Mouse (Mus musculus) kidney, embryonic 14.5 days (tissue): ENCODE data around the gene Dnaic1. TPM values are rescaled to one million over a fixed set of nuclear protein-coding genes. Genes with fewer than 3 reads are reported as not detected.
"Not testable (repeated sequence)": the region's sequence is repeated elsewhere in the genome, so short reads cannot be mapped to it uniquely, and the experiment has no call there.

Experiments used
- ATAC-seq: fragments of 200-750 bp; cut with Nextera tagmentation; 2 replicates; pipeline ENCODE4 v1.8.0; 2017; ENCODE audit warnings: moderate number of reproducible peaks, mild to moderate bottlenecking, moderate TSS enrichment, moderate library complexity; ENCODE audit not compliant: low FRiP score, low TSS enrichment
- H3K27ac ChIP-seq: fragments of 300-500 bp; sonication (generic); 2 replicates; pipeline ENCODE4 v1.5.1; 2014; ENCODE audit warnings: low read depth, mild to moderate bottlenecking, low read length, moderate library complexity, mixed read lengths
- H3K27me3 ChIP-seq: fragments of 300-500 bp; sonication (generic); 2 replicates; pipeline ENCODE4 v1.6.1; 2014; ENCODE audit warnings: mild to moderate bottlenecking, low read length; ENCODE audit not compliant: control insufficient read depth, insufficient read depth
- H3K36me3 ChIP-seq: fragments of 300-500 bp; sonication (generic); 2 replicates; pipeline ENCODE4 v1.6.1; 2014; ENCODE audit warnings: low read length, mixed read lengths; ENCODE audit not compliant: control insufficient read depth, insufficient read depth
- H3K4me1 ChIP-seq: fragments of 300-500 bp; sonication (generic); 2 replicates; pipeline ENCODE4 v1.6.1; 2014; ENCODE audit warnings: low read length, mixed read lengths; ENCODE audit not compliant: control insufficient read depth, insufficient read depth
- H3K4me2 ChIP-seq: fragments of 300-500 bp; sonication (generic); replicated peaks from 2 replicates; pipeline ENCODE4 v1.6.1; 2014; ENCODE audit warnings: low read depth, mild to moderate bottlenecking, low read length
- H3K4me3 ChIP-seq: fragments of 300-500 bp; sonication (generic); 2 replicates; pipeline ENCODE4 v1.5.1; 2014; ENCODE audit warnings: mild to moderate bottlenecking, low read length
- H3K9ac ChIP-seq: fragments of 300-500 bp; sonication (generic); 2 replicates; pipeline ENCODE4 v1.6.1; 2014; ENCODE audit warnings: low read depth, mild to moderate bottlenecking, low read length, moderate library complexity
- H3K9me3 ChIP-seq: fragments of 300-500 bp; sonication (generic); 2 replicates; pipeline ENCODE4 v1.6.1; 2016; ENCODE audit warnings: low read length; ENCODE audit not compliant: control insufficient read depth
- WGBS: fragments of 180-500 bp; shearing (Covaris S2); extraction: QIAGEN DNeasy Blood & Tissue Kit; methylation state at CpG from one replicate; pipeline ENCODE4 v1.1.7; 2014; 5-methylcytosine and 5-hydroxymethylcytosine counted together
- polyA plus RNA-seq: library from polyadenylated mRNA; unstranded; fragments of >200 nt; fragmentation: Nextera tagmentation; extraction: Ambion mirVana; gene quantifications from 2 replicates; pipeline ENCODE4 v1.2.1, GENCODE M21; 2014

The Dnaic1 gene
- polyA plus RNA-seq, 1 experiment from 2014 or later: 2.2 TPM

DNA sequence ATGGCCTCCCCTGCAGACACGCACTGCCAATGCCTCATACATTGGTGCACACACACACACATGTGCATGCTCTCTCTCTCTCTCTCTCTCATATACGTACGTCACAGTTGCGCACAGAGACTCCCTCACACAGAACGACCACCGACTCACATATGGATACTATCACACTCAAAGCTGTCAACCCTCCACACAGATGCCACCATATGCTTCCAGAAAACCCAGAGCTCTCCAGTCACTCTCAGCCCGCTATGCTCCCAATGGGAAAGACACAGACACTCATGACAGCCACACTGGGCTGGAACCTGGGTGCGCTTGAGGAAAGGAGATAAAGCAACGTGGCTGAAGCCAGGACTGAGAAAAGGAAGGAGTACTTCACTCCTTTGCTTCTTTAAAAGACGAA is 112.4 kb downstream of the Dnaic1 start:
- Histone ChIP-seq H3K27ac (peak overlapping the region; percentile 75; the same call in 1 of the 2 replicates), H3K9ac (no peak overlapping the region), H3K4me2 (no peak overlapping the region), H3K4me1 (peaks cover 44% of the 10 kb centered on the region), H3K36me3 (no peaks in the 10 kb centered on the region), H3K9me3 (no peaks in the 10 kb centered on the region), H3K4me3 (no peak overlapping the region), H3K27me3 (no peaks in the 10 kb centered on the region)
- WGBS: 65% methylated on average over 10 of the region's 10 CpGs
- no peak for ATAC-seq

DNA sequence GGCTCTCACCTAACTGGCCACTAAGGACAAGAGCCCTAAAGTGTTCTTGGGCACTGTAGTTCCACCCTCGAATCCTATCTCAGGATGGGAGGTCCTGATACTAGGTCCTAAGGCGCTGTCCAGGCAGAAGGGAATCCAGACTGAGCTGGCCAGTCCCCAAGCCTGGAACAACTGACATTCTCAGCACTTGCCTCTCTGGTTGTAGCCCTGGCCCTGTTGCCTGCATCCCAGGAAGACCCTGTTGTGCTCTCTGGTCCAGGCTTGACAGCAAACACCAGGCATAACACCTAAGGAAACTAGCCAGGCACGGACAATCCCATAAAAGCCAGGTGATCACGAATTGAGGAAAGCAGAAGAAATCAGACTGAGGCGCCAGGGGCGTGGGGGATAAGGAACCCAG is 113.2 kb downstream of the Dnaic1 start:
- peak overlapping the region; percentile 7; the same call in 1 of the 2 replicates for H3K9ac ChIP-seq
- WGBS: 20% methylated on average over 6 of the region's 6 CpGs
- no peak overlapping the region for H3K4me2 ChIP-seq
- H3K27ac ChIP-seq: peak overlapping the region; percentile 75; the same call in 1 of the 2 replicates
- no peaks in the 10 kb centered on the region for H3K36me3 ChIP-seq
- no peaks in the 10 kb centered on the region for H3K9me3 ChIP-seq
- H3K4me3 ChIP-seq: no peak overlapping the region
- peaks cover 36% of the 10 kb centered on the region for H3K4me1 ChIP-seq
- ATAC-seq: no peak
- H3K27me3 ChIP-seq: no peaks in the 10 kb centered on the region

DNA sequence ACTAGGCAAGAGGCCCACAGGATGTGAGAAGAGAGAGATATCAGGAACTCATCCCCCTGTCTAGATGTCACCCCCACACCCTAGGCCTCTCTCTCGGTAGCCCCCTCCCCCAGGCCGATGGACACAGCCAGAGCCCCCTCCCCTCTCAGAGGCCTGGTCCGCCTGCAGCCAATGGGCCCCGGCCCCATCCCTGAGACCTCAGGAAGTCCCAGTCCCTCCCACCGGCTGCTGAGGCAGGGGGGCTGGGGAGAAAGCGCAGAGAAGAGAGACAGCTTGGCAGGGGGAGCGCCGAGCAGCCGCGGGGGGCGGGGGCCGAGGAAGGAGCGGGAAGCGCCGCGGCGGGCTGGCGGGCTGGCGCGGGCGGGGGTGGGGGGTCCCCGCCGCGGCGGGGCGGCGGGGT is 113.7 kb downstream of the Dnaic1 start:
- H3K9ac ChIP-seq, H3K36me3 ChIP-seq, H3K9me3 ChIP-seq, H3K27ac ChIP-seq, H3K4me3 ChIP-seq, H3K27me3 ChIP-seq, H3K4me2 ChIP-seq: not testable (repeated sequence)
- peak; percentile 56 for ATAC-seq
- 6% methylated on average over 5 of the region's 27 CpGs for WGBS
- H3K4me1 ChIP-seq: peaks cover 34% of the 10 kb centered on the region

DNA sequence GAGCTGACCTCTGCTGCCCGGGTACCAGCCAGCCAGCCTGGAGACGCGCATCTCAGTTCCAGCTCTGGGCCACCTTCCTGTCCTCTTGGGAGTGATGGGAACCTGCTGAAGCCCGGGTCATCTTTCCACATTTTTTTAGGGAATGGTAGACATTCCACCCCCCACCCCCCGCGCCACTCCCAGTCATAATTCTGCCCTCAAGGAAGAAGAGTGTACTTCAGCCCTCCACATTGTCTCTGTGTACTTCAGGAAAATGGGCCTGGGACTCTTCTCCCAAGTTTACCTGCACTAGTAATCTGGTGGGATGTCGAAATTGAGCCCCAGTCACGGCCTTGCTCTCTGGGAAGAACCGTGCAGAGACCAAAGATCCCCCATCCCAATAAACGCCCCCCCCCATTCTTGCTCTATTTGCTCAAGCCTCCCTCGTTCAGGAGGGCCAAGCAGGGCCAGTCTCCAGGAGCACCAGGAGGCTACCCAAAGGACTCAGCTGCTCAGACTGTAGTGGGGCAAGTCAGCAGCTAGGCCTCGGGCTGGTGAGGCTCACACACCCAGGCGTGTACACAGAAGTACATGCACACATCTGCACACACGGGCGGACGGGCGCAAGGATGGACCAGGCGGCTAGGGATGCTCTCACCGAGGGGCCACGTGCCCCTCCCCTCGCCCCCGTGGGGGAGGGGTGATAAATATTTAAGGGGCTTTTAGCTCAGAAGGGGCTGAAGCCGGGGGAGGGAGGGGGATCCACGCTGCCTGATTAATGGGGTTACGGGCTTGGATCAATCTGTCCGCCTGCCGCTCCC is 114.8 kb downstream of the Dnaic1 start:
- not testable (repeated sequence) for H3K4me3 ChIP-seq, H3K36me3 ChIP-seq, H3K9me3 ChIP-seq, H3K9ac ChIP-seq, H3K27me3 ChIP-seq
- WGBS: 2% methylated on average over 21 of the region's 27 CpGs
- peak; percentile 40 for ATAC-seq
- peak overlapping the region; percentile 67; the same call in 1 of the 2 replicates for H3K27ac ChIP-seq
- peaks cover 26% of the 10 kb centered on the region for H3K4me1 ChIP-seq
- peak overlapping the region; percentile 17; the same call in 1 of the 2 replicates for H3K4me2 ChIP-seq

DNA sequence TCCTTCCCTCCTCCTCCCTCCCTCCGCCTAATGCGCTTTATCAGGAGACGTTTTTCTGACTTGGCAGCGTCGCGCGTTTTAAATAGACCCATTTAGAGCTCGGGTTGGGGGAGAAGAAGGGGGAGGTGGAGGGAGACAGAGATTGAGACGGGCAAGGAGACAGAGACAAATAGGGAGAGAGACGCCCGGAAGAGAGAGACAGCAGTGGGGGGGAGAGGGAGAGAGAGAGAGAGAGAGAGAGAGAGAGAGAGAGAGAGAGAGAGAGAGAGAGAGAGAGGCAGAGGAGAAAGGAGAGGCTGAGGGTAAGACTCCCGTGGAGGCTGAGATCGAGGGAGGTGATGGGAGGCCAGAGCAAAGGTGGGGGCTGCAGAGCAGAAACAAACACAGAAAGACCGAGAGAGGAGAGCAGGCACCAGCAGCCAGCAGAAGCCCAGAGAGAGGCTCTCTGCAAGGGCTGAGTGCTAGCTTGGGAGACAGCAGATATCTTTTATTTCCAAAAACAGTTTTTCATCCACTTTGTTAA is 115.4 kb downstream of the Dnaic1 start:
- not testable (repeated sequence) for H3K4me2 ChIP-seq, H3K4me3 ChIP-seq, ATAC-seq, H3K36me3 ChIP-seq, H3K27ac ChIP-seq, H3K9me3 ChIP-seq, H3K9ac ChIP-seq, H3K27me3 ChIP-seq
- H3K4me1 ChIP-seq: peaks cover 20% of the 10 kb centered on the region
- WGBS: 3% methylated on average over 11 of the region's 14 CpGs

DNA sequence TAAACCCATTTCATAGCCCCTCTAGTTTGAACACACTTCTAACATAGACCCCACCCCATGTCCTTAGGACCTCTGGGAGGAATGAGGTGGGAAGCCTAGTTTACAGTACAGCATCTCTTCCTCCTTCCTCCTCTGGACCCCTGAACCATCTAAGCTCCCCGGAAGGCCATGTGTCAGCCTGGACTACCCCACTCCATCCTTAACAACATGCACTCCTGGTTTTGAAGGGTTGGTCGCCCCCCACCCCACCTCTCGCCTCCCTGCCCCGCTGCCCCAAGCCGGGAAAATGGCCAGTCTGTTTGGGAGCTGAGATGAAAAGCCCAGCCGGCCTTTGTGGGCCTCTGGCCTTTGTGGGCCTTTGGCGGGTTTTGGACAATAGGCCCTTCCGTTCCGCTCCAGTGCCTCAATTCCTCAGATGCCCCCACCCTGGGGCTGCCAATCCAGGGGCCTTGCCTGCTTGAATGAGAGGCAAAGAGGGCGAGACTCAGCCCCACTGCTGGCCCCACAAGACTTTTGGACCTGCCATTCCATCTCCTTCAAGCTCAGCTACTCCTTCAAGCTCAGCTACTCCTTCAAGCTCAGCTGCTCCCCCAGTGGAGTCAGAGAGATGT is 116.4 kb downstream of the Dnaic1 start:
- WGBS: 35% methylated on average over 9 of the region's 10 CpGs
- H3K9me3 ChIP-seq, H3K27me3 ChIP-seq, H3K4me3 ChIP-seq, H3K27ac ChIP-seq, ATAC-seq, H3K9ac ChIP-seq, H3K4me2 ChIP-seq, H3K36me3 ChIP-seq: not testable (repeated sequence)
- peaks cover 11% of the 10 kb centered on the region for H3K4me1 ChIP-seq

Other genes starting within 250 kb of the Dnaic1 start
- 39.7 and 59.5 TPM in 2 replicates for gene Ubap1, start 220.8 kb upstream of the Dnaic1 start, polyA plus RNA-seq
- gene Kif24, start 104.9 kb upstream of the Dnaic1 start, polyA plus RNA-seq: 8.5 and 9.3 TPM in 2 replicates
- 61.5 and 75.7 TPM in 2 replicates for gene Nudt2, start 104.6 kb upstream of the Dnaic1 start, polyA plus RNA-seq
- gene AI464131, start 66.7 kb upstream of the Dnaic1 start, polyA plus RNA-seq: 3.8 and 8.9 TPM in 2 replicates
- gene 1110017D15Rik, start 52.4 kb upstream of the Dnaic1 start, polyA plus RNA-seq: 0.93 and 1.0 TPM in 2 replicates
- 2.2 and 2.7 TPM in 2 replicates for gene Fam219a, start 237 bp upstream of the Dnaic1 start, polyA plus RNA-seq
- 23.2 and 23.5 TPM in 2 replicates for gene Enho, start 70.5 kb downstream of the Dnaic1 start, polyA plus RNA-seq
- gene Cntfr, start 127.3 kb downstream of the Dnaic1 start, polyA plus RNA-seq: 16.6 and 31.5 TPM in 2 replicates
- gene Il11ra1, start 130.2 kb downstream of the Dnaic1 start, polyA plus RNA-seq: 122 and 125 TPM in 2 replicates
- 86.2 and 91.3 TPM in 2 replicates for gene Rpp25l, start 143.8 kb downstream of the Dnaic1 start, polyA plus RNA-seq
- gene Dctn3, start 153.4 kb downstream of the Dnaic1 start, polyA plus RNA-seq: 107 and 114 TPM in 2 replicates
- gene Arid3c, start 161.4 kb downstream of the Dnaic1 start, polyA plus RNA-seq: 0.12 TPM in 1 of 2 replicates, not detected in the other
- gene Galt, start 185.5 kb downstream of the Dnaic1 start, polyA plus RNA-seq: 35.0 and 42.1 TPM in 2 replicates
- 80.8 and 92.2 TPM in 2 replicates for gene Sigmar1, start 186.4 kb downstream of the Dnaic1 start, polyA plus RNA-seq
- 36.5 and 42.3 TPM in 2 replicates for gene Ccl27a, start 204.5 kb downstream of the Dnaic1 start, polyA plus RNA-seq